Mouse (Mus musculus): ENCODE results near the gene Ndufa8.

Gene Ndufa8

GRCm38 (mm10) chr2:35992259-35992658 is 56.9 kb downstream of the Ndufa8 start:
- DNase-seq (ENCODE audit: extremely low read depth, low read depth, low spot score): no peak
